Mouse (Mus musculus): ENCODE data around the gene Prmt8.

DNA sequence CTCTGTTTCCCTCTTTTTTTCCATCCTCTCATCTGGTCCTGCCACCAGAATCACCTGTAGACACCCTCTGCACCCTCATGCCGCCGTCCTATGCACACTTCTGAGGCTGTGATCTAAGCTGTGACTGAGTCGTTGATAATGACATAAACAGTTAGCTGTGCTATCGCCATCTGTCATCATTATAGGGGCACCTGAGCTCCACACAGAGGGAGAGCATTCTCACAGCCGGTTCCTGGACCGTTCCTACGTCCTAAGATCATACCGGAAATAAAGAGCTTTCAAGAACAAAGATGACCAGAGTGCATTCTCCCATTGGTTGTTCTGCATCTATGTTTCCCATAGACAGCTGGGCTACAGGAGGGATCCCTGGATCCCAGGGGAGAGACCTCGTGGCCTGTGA, 28.6 kb downstream of the Prmt8 start:
- TF ChIP-seq FLI1 (IDR thresholded peaks at IDR 0.05; ENCODE audit: low read length): no peak
- no peak for TF ChIP-seq GATA1 (IDR thresholded peaks at IDR 0.05; ENCODE audit: borderline replicate concordance, low read length)

Data from megakaryocyte, embryonic 14.5 days (primary cell).